Comparison of ENCODE assay signal across 12 mouse cellular contexts in the genomic region with DNA sequence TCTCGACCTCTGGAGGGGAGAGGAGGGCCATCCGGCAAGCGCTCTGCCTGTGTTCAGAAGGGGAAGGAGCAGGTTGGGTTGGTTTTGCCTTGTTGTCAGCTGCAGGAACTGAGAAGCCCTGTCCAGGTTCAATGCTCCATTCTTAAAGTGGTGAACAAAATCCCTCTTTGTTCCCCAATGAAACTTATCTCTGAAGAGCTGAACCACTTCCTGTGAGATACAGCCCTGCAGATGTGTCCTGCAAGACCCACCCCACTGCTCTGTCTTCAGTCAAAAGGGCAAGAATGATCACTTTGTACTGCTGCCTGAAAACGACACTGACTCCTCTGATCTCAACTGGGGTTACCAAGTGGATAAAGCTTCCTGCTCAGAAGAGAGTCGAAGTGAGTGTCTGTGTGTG.
DNase-seq lines count a peak whose midpoint lies in the region; ATAC-seq lines count a peak whose summit lies in the region.
"Had no signal": no experiment of that assay in that cellular context is flagged by ENCODE, and none has a peak within 500 bp of the region (broad histone marks: within the 10 kb centered on the region; RNA-seq: fewer than 3 reads in every experiment).

No protein-coding gene starts in this region.

- H3K36me3 ChIP-seq in intestine, embryonic 15.5 days, result no peaks in the 10 kb centered on the region
- H3K36me3 ChIP-seq: heart, embryonic 13.5 days had no signal

- H3K4me2 ChIP-seq in intestine, embryonic 15.5 days (replicated peaks), result no peak overlapping the region
- H3K4me2 ChIP-seq: heart, embryonic 13.5 days had no signal

- H3K4me1 ChIP-seq in intestine, embryonic 15.5 days (replicated peaks), result no peaks in the 10 kb centered on the region

- H3K27ac ChIP-seq in intestine, embryonic 15.5 days, result no peak overlapping the region
- H3K27ac ChIP-seq: heart, embryonic 13.5 days; hindbrain, postnatal 0 days had no signal

- H3K9me3 ChIP-seq in intestine, embryonic 15.5 days, result no peaks in the 10 kb centered on the region
- H3K9me3 ChIP-seq: heart, embryonic 13.5 days; megakaryocyte, embryonic 14.5 days had no signal

- no peak overlapping the region for H3K4me3 ChIP-seq in intestine, embryonic 15.5 days (replicated peaks)
- H3K4me3 ChIP-seq: heart, embryonic 13.5 days; megakaryocyte, embryonic 14.5 days had no signal

- 33% methylated on average over 5 of the region's 5 CpGs for WGBS in intestine, embryonic 15.5 days

- H3K9ac ChIP-seq in intestine, embryonic 15.5 days, result no peak overlapping the region
- H3K9ac ChIP-seq: heart, embryonic 13.5 days had no signal

- no peaks in the 10 kb centered on the region for H3K27me3 ChIP-seq in intestine, embryonic 15.5 days (replicated peaks)
- H3K27me3 ChIP-seq: heart, embryonic 13.5 days; megakaryocyte, embryonic 14.5 days had no signal

- DNase-seq in layer of hippocampus, adult 9-11 months, result peak; percentile 8
- no peak for DNase-seq in layer of hippocampus, adult 8-10 months (ENCODE audit: low spot score in 2 of 2)
- peak; percentile 10 for DNase-seq in CD4-positive helper T cell, adult 2 months (ENCODE audit: low read depth, low spot score)
- DNase-seq in brain, adult 2 months (ENCODE audit: low read depth, low spot score), result peak; percentile 16
- DNase-seq in B cell, adult 2 months, result no peak
- no peak for DNase-seq in layer of hippocampus, postnatal 25 days (ENCODE audit: extremely low spot score in 1 of 2, low spot score in 1 of 2)
- DNase-seq: cerebellum, postnatal 25 days had no signal

- peak; percentile 66 for ATAC-seq in intestine, embryonic 15.5 days
- ATAC-seq: activated CD4-positive, CD25-positive, alpha-beta regulatory T cell, adult 4 months; hindbrain, postnatal 0 days had no signal

Comparison
In these comparisons a context has a peak if more than half of its experiments do, and no peak if none do; other contexts are left out.
1. DNase-seq: peak in layer of hippocampus, adult 9-11 months (single experiment), CD4-positive helper T cell, adult 2 months (single experiment) and brain, adult 2 months (single experiment); none in layer of hippocampus, adult 8-10 months (0 of 2), B cell, adult 2 months (0 of 2) and layer of hippocampus, postnatal 25 days (0 of 2).